Mouse (Mus musculus): ENCODE measurements around the gene Recql5.
"Not testable (repeated sequence)": the region's sequence is repeated elsewhere in the genome, so short reads cannot be mapped to it uniquely, and the experiment has no call there.

Recql5 gene

GRCm38 (mm10) chr11:115863895-115864294 is 69.4 kb downstream of the Recql5 start:
- DNase-seq (ENCODE audit: low spot score in 2 of 2): no peak

- DNase-seq (ENCODE audit: low spot score in 2 of 2): peak; percentile 74 to 79
Observed at GRCm38 (mm10) chr11:115859143-115859945, 73.9 kb downstream of the Recql5 start.

- no peak for DNase-seq (ENCODE audit: low spot score in 2 of 2)
Observed at GRCm38 (mm10) chr11:115858354-115858753, 74.9 kb downstream of the Recql5 start, which contains the start of gene Myo15b. Myo15b (plus strand) TSS chr11:115858406.

GRCm38 (mm10) chr11:115857936-115858335 is 75.3 kb downstream of the Recql5 start:
- no peak for DNase-seq (ENCODE audit: low spot score in 2 of 2)

GRCm38 (mm10) chr11:115857146-115857545 is 76.1 kb downstream of the Recql5 start:
- DNase-seq (ENCODE audit: low spot score in 2 of 2): not testable (repeated sequence)

- DNase-seq (ENCODE audit: low spot score in 2 of 2): no peak
Observed at GRCm38 (mm10) chr11:115854674-115855073, 78.6 kb downstream of the Recql5 start.

GRCm38 (mm10) chr11:115845819-115846218 is 87.5 kb downstream of the Recql5 start:
- DNase-seq (ENCODE audit: low spot score in 2 of 2): no peak

GRCm38 (mm10) chr11:115844240-115844639 is 89.0 kb downstream of the Recql5 start:
- no peak for DNase-seq (ENCODE audit: low spot score in 2 of 2)

GRCm38 (mm10) chr11:115843891-115844239 is 89.4 kb downstream of the Recql5 start:
- DNase-seq (ENCODE audit: low spot score in 2 of 2): no peak

GRCm38 (mm10) chr11:115843141-115843890 is 90.0 kb downstream of the Recql5 start:
- DNase-seq (ENCODE audit: low spot score in 2 of 2): no peak

Data from urinary bladder, adult 18-20 months (tissue).